Mouse (Mus musculus) layer of hippocampus, postnatal 25 days (tissue): ENCODE data around the gene Cdc42ep1. TPM values are rescaled to one million over a fixed set of nuclear protein-coding genes. Genes with fewer than 3 reads are reported as not detected.
"Not testable (repeated sequence)": the region's sequence is repeated elsewhere in the genome, so short reads cannot be mapped to it uniquely, and the experiment has no call there.

ENCODE experiments used
- DNase-seq, 2 experiments: peaks; one replicate each; pipeline ENCODE4 v3.0.0; 2022; ENCODE audit warnings: mixed read lengths in 2 of 2, low spot score in 1 of 2; ENCODE audit errors: extremely low spot score in 1 of 2
- microRNA-seq, 2 experiments: library from miRNA; unstranded; fragments of <30 nt; microRNA quantifications; one replicate each; pipeline ENCODE4 v1.2.0; 2021
- total RNA-seq, 2 experiments: library from RNA; stranded (reverse); gene quantifications; 2 replicates each; pipeline ENCODE4 v1.2.3; 2021

Cdc42ep1 gene
- total RNA-seq, 2 experiments from 2014 or later, result 14.2 to 14.9 TPM

- DNase-seq, result peak; percentile 84 to 95
Observed at GRCm38 (mm10) chr15:78876991-78877809, 34.8 kb downstream of the Cdc42ep1 start, which contains the start of gene Gga1. Gga1 (plus strand) TSS chr15:78877190.

- no peak for DNase-seq
Observed at GRCm38 (mm10) chr15:78877810-78878390, 35.5 kb downstream of the Cdc42ep1 start.

- not testable (repeated sequence) for DNase-seq
Observed at GRCm38 (mm10) chr15:78878792-78879516, 36.5 kb downstream of the Cdc42ep1 start.

GRCm38 (mm10) chr15:78880432-78880831, 38.0 kb downstream of the Cdc42ep1 start:
- DNase-seq, result no peak

- DNase-seq, result no peak
Observed at GRCm38 (mm10) chr15:78881828-78882227, 39.4 kb downstream of the Cdc42ep1 start.

GRCm38 (mm10) chr15:78889401-78889853, 47.0 kb downstream of the Cdc42ep1 start:
- DNase-seq, result no peak

- no peak for DNase-seq
Observed at GRCm38 (mm10) chr15:78892440-78892839, 50.0 kb downstream of the Cdc42ep1 start.

- no peak for DNase-seq
Observed at GRCm38 (mm10) chr15:78894726-78895125, 52.3 kb downstream of the Cdc42ep1 start.

- DNase-seq, result no peak
Observed at GRCm38 (mm10) chr15:78895741-78896140, 53.3 kb downstream of the Cdc42ep1 start.

GRCm38 (mm10) chr15:78896149-78896548, 53.7 kb downstream of the Cdc42ep1 start:
- no peak for DNase-seq

GRCm38 (mm10) chr15:78897488-78897887, 55.1 kb downstream of the Cdc42ep1 start:
- no peak for DNase-seq

GRCm38 (mm10) chr15:78898507-78899001, 56.1 kb downstream of the Cdc42ep1 start:
- no peak for DNase-seq

- no peak for DNase-seq
Observed at GRCm38 (mm10) chr15:78899409-78899739, 57.0 kb downstream of the Cdc42ep1 start, which contains the start of gene Gm49510. Gm49510 (plus strand) TSS chr15:78899667.

GRCm38 (mm10) chr15:78899740-78900584, 57.5 kb downstream of the Cdc42ep1 start, which contains the start of gene Sh3bp1:
Sh3bp1 (plus strand) TSS chr15:78899768.
- DNase-seq, result peak; percentile 41 to 45

Small RNAs within 50 kb of the gene (microRNA-seq; reads per million reads assigned to microRNA genes)
- 0.80 to 1.3 reads per million in 2 experiments for gene Mir6955

Other genes starting within 250 kb of the Cdc42ep1 start
- gene Cyth4, start 245.6 kb upstream of the Cdc42ep1 start, total RNA-seq, result 10 to 100 TPM; 18.9 to 24.7 TPM
- 100 to 1,000 TPM; 175 to 188 TPM for gene Elfn2, start 123.9 kb upstream of the Cdc42ep1 start, total RNA-seq
- 1 to 10 TPM; 5.5 to 6.6 TPM for gene Mfng, start 69.1 kb upstream of the Cdc42ep1 start, total RNA-seq
- 1 to 10 TPM; 5.0 to 5.5 TPM for gene Card10, start 39.6 kb upstream of the Cdc42ep1 start, total RNA-seq
- gene Lgals2, start 12.9 kb downstream of the Cdc42ep1 start, total RNA-seq, result not detected
- 10 to 100 TPM; 57.1 to 59.0 TPM for gene Gga1, start 34.6 kb downstream of the Cdc42ep1 start, total RNA-seq
- not detected for gene Gm49510, start 57.0 kb downstream of the Cdc42ep1 start, total RNA-seq
- gene Sh3bp1, start 57.1 kb downstream of the Cdc42ep1 start, total RNA-seq, result 10 to 100 TPM; 24.3 to 25.3 TPM
- 100 to 1,000 TPM; 161 to 187 TPM for gene Pdxp, start 71.3 kb downstream of the Cdc42ep1 start, total RNA-seq
- 10 to 100 TPM; 15.0 to 18.0 TPM for gene Lgals1, start 84.1 kb downstream of the Cdc42ep1 start, total RNA-seq
- gene Nol12, start 92.3 kb downstream of the Cdc42ep1 start, total RNA-seq, result 10 to 100 TPM; 37.4 to 37.6 TPM
- gene Triobp, start 105.1 kb downstream of the Cdc42ep1 start, total RNA-seq, result 10 to 100 TPM; 14.0 to 16.0 TPM
- 100 to 1,000 TPM; 101 to 108 TPM for gene H1f0, start 185.8 kb downstream of the Cdc42ep1 start, total RNA-seq
- gene Galr3, start 199.3 kb downstream of the Cdc42ep1 start, total RNA-seq, result not detected
- gene Ankrd54, start 220.3 kb downstream of the Cdc42ep1 start, total RNA-seq, result 10 to 100 TPM; 17.2 to 17.3 TPM
- gene Eif3l, start 232.6 kb downstream of the Cdc42ep1 start, total RNA-seq, result 10 to 100 TPM; 71.9 to 74.9 TPM